Mouse (Mus musculus): ENCODE results near the gene Pelp1.

DNA sequence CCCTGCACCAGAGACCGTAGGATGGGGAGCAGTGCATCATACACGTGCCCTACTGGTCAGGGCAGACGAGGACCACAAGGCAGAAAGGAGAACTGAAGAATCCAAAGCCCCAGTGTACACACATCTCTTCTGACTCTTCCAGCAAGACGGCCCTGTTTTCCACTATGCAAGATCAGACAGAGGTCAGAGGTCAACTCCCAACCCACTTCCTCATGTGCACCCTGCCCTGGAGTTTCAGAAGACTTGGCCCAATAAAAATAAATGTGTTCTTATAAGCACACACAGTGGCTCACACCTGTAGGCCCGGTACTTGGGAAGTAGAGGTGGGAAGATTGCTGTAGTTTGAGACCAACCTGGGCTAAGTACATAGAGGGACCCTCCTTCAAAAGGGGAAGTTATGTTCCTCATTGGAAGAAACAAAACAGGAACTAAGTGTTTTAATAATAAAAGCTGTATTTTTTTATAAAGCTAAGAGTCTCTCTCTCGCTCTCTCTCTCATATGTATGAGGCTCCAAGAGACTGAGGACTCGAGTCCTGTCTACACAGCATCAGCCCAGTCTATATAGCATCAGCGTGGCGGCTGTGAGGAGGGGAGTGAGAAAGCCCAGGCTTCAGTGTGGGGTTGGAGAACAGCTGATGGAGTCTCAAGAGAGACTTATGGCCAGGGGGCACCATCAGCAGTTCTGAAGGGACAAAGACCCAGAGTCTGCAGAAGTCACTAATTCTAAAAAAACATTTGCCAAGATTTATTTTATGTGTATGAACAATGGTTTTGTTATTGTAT lies 43.6 kb upstream of the Pelp1 start:
- TF ChIP-seq POLR2A (IDR thresholded peaks at IDR 0.05; ENCODE audit: low read depth, low read length) (no peak), CTCF (IDR thresholded peaks at IDR 0.05; ENCODE audit: extremely low read depth, insufficient read depth, insufficient read length, insufficient replicate concordance) (no peak)

Data from spleen, adult 2 months (tissue).